Mouse (Mus musculus): ENCODE data around the gene Ipcef1. TPM values are rescaled to one million over a fixed set of nuclear protein-coding genes. Genes with fewer than 3 reads are reported as not detected.
"Not testable (repeated sequence)": the region's sequence is repeated elsewhere in the genome, so short reads cannot be mapped to it uniquely, and the experiment has no call there.

Gene Ipcef1
- total RNA-seq, 1 experiment from 2014 or later, result 0.39 TPM

DNA sequence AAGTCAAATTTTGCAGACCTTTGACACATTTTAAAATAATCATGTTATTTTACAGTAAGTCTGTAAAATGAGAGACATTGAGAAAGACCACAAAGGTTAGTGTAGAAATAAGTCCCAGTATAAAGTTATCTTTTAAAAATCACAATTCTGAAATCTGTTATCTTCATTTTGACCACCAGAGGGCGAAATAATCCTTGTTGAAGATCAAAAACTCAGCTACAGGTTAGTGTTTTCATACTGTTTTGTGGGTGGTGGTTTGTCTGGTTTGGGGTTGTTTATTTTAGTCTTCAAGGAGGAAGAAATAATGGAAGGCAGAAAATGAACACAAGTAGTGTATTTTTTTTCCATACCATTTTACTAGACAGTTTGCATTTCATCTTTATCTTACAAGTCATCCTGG, 166.8 kb downstream of the Ipcef1 start:
- DNase-seq, result no peak

DNA sequence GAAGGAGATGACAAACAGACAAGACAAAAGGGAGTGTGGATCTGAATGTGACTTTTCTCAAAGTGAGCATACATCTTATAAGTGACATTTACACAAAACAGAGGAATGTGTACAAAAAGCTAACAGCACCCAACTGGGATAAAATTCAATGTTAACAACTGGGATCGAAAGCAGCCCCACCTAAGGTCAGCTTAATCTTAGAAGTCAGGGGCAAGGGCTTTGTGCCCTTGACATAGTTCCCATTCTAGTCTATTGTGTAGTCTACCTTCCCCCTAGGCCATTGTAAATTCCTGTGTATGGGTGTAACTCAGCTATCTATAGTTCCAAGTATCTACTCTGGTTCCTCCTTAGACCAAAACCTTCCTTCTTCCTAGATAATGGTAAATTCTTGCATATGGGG, 170.2 kb downstream of the Ipcef1 start:
- DNase-seq, result not testable (repeated sequence)

DNA sequence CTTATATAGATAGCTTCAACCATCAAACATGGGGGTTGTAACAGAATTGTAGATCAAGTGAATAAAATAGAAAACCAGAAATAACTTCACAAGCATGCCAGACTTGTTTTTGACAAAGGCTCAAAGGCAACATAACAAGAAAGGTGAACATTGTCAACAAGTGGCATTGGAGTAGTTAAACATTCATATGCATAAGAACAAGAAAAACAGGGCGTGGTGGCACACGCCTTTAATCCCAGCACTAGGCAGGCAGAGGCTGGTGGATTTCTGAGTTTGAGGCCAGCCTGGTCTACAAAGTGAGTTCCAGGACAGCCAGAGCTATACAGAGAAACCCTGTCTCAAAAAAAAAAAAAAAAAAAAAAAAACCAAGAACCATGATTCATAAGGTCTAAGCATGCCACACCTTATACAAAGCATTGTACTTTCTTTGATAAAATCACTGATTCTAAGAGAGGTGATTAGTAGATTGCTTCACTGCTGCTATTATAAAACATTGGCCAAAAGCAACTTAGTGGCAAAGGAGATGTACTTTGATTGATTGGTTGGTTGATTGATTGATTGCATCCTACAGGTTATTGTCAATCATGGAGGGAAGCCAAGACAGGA, 173.9 kb downstream of the Ipcef1 start:
- no peak for DNase-seq

DNA sequence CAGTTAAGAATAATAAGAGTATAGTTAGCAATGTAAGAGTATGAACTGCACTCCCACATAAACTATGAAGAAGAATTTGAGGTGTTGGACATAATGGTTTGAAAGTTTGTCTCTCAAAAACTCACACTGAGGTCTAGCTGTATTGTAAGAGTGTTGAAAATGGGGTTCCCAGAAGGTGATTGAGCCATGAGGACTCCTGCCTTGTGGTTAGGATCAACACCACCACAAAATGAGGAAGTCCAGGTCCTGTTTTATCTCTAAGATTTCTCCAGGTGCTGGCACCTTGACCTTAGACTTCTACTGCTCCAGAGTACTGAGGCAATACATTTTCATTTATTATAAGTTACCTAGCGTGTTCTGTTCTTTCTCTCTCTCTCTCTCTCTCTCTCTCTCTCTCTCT, 178.4 kb downstream of the Ipcef1 start:
- DNase-seq, result no peak

DNA sequence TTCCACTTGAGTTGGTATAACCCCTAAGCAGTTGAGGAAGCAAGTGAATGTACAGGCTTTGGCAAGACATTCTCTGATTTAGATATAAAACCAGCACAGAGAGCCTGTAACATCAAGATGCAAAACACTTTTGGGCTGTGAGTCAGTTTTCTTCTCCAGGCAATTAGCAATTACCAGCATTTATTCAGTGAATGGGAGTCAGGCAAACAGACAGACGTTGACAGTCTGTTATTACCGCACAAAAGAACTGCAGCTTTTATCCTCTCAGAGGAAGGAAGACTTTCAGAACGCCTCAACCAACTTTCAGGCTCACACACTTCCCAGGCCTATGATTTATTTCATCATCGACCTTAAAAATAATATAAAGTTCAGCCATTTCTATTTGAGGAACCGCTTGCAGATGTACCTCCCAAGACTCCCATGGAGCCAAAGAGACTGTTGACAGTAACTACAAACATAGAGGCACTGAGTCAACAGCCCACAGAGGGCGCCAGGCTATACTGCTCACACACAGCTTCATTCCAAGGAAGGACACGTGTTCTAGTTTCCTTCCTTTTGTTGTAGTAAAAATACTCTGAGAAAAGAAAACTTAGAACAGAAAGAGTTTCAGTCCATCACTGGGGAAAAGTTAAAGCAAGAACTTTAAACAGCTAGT, 180.7 kb downstream of the Ipcef1 start:
- no peak for DNase-seq

DNA sequence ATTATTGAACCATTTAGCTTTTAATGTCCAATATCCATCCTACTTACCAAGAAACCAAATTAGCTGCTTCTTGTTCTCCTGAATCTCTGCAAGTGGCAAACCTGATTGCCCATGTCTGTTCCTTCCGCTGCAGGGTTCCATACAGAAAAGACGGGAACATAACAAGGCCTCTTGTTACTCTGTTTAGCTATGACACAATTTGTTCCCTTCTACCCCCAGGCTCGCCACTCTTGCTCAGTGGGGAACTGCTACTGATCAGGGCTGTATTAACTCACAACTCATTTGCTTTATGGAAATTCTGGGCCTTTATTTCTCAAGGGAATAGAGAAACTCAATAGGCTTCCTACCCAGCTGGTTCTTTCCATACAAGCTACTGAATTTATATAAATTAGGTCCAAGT, 196.5 kb downstream of the Ipcef1 start:
- DNase-seq, result no peak

DNA sequence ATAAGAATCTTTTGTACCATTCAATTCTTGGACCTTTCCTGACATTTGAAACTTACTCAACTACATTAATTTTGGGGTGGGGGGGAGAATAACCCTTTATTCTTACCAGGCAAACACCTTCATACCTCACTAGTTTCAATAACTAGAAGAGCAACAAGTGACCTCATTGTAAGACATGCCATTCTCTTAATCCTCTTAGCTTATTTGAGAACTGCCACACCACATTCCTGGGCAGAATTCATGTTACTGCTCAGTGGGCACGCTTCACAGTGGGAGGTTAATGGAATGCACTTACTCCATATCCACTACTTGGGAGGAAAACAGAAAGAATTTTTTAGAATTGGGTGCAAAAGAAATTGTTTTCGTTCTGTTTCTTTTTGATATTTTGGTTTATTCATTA, 203.4 kb downstream of the Ipcef1 start:
- no peak for DNase-seq

DNA sequence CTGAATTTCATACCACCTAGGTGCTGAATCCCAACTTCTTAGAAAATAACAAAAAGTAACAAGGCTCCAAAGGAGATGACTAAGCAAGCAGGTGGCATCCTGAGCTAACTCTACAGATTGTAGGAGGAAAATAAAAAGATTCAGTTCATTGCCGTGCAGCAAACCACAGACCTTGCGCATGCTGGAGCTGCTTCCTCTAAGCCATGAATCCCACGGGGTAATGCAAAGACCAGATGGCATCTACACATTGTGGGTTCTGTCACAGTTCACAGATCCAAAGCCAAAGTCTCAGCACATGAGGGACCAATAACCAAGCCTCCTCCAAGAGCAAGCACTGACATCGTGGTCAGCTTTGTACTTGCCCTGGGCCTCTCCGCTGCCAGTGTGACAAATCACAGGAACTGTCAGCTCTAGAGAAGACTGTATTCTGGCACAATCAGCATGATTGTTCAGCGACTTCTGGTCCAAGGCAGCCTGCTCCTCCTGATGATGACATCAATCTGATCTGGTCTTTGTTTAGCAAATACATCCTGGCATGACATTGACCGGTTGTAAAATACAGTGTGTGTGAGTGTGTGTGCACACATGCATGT, 204.0 kb downstream of the Ipcef1 start:
- DNase-seq, result no peak

DNA sequence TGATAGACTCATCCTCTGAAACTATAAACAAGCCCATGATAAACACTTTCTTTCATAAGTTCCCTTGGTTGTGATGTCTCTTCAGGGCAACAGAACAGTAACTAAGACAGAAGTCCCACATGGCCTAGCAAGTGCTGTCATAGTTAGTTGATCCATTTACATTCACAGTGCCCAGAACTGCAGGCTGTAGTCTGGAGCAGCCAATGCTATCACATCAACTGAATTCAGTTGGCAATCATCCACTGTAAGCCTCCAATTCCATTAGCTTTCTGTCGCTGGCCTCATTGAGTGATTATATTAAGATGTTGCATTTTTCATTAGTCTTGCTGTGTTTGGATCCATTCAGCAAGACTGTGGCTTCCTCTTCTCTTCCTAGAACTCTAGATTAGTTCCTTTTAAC, 206.0 kb downstream of the Ipcef1 start:
- DNase-seq, result no peak

DNA sequence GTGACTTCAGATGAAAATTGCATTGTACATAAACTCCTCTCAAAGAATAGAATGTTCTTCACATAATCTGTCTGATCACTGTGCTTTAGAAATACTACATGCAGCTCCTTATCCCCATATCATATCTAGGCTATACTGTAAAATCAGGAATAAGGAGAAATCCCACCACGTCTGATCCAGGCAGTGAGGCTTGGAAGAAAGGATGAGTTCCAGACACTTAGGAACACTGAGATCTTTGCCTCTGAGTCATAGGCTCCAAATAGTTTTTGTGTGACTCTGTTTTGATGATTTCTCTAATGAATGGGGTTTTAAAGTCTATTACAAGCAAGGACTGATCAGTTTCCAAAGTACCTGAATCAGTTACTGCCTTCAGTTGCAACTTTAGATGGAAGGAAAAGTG, 210.1 kb downstream of the Ipcef1 start:
- DNase-seq, result no peak

Other genes starting within 250 kb of the Ipcef1 start
- gene Cnksr3, start 159.8 kb upstream of the Ipcef1 start, total RNA-seq (2021), result 13.9 and 15.3 TPM in 2 replicates

Measured in adrenal gland, postnatal 25 days (tissue).